Mouse (Mus musculus): Measurements from ENCODE around the gene Oit1.

DNA sequence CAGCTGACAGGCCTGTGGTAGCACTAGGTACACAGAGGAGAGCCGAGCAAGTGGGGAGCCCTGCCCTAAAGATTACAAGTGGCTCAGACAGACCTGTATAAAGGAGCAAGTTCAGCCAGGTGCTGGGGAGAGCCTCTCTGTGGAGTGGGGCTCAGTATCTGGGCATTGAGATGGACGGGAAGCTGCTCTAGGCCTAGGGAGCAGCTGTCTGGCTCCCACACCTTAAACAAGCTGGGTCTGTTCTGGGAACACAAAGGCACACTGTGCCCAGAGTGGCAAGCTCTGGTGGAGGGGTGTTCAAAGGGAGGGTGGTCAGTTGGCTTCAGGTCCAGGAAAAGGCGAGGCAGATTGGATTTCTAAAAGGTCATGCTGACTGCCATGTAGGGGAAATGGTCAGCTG, 73.5 kb downstream of the Oit1 start:
- TF ChIP-seq POLR2A (IDR thresholded peaks at IDR 0.05; ENCODE audit: insufficient read depth, low read depth, low read length) (no peak), EP300 (IDR thresholded peaks at IDR 0.05; ENCODE audit: insufficient read depth, low read depth, low read length) (no peak), CTCF (IDR thresholded peaks at IDR 0.05) (no peak)
